Mouse (Mus musculus) regulatory T cell (primary cell): Measurements from ENCODE around the gene Slc25a36.

Source experiments
- in situ Hi-C: fragments of 300-600 bp; cut with MboI, MseI; formaldehyde crosslinking; loops from one replicate; pipeline ENCODE4 v1.15.1; 2025; ENCODE audit warnings: high pct_unique_total_duplicates

Slc25a36 gene

DNA sequence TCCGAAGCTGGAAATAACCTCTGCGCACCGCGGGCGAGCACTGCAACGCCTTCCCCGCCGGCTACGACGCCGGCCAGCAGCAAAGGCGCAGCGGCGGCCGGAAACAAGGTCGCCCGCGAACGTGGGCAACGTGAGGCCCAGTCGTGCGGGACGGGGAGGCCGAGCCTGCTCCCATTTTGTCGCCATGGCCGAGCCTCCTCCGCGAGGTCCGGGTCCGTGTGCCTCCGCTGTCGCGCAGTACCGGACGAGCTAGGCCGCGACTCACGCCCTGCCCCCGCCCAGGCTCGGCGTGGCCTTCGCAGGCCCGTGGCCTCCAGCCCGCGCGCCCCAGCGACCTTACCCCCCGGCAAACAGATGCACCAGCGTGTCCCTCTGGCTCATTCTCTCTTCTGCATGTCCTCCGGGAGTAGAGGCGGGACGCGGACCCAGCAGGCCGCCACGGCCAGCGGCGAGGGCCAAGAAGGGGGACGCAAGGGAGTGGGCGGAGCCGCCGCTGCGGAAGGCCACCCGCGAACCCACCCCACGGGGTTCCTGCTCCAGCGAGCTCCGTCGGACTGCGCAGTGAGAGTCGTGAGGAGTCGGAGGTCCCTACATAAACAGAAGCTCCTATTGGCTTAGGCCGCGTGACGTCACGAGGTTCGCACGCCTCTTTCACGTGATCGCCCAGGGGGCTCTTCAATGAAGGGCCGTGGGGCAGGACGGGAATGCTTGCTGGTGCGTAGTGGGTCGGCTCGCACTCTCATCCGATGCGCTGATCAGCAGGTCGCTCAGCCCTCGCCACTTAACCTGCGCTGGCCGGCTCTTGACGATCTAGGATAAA, at the start of gene Slc25a36:
Slc25a36 (minus strand) TSS at position 587 of the 820 bp plus-strand sequence.
- in situ Hi-C loops: loop anchor here (25.0 kb wide), 2 partner anchors 398 to 1877 kb away; partner anchors contain the start of gene Faim

GRCm38 (mm10) chr9:97158412-97158811, 47.5 kb upstream of the Slc25a36 start:
- in situ Hi-C loops: no loop called here

DNA sequence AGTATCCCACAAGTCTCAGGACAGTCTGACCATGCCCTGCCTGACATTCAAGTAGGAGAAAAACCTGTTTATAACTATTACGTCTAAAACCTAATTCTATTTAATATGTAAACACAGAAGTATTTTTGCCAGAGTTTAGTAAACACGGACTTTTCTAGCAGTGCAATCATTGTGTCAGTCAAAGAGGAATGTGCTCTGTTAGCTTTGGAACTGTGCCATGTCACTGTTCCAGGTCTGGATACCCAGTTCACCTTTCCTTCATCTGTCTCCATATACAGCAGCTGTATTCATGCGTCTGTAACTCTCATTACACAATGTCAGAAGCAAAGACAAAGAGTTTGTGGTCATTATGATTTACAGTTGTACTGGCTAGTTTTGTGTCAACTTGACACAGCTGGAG, 45.0 kb upstream of the Slc25a36 start:
- in situ Hi-C loops: no loop called here

GRCm38 (mm10) chr9:97154956-97155355, 44.0 kb upstream of the Slc25a36 start:
- in situ Hi-C loops: no loop called here

GRCm38 (mm10) chr9:97153006-97153405, 42.0 kb upstream of the Slc25a36 start:
- in situ Hi-C loops: no loop called here

DNA sequence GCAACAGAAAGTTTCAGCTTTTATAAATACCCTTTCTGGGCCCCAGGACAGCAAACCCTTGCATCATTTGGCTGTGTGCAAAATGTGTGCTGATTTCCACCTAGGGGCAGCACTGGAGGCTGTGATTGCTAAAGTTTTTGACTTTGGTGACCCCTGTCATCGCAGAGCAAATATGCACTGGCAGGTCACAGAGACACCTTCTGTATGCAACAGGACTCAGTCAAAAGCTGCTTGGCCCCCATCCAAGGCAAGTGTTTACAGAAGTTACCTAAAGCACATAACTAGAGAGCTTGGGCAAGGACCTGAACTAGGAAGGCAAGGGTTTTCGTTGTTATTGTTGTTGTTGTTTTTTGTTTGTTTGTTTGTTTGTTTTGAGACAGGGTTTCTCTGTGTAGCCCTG, 36.3 kb upstream of the Slc25a36 start:
- in situ Hi-C loops: no loop called here

- in situ Hi-C loops: no loop called here
Measured at GRCm38 (mm10) chr9:97145351-97145750, 34.4 kb upstream of the Slc25a36 start.

DNA sequence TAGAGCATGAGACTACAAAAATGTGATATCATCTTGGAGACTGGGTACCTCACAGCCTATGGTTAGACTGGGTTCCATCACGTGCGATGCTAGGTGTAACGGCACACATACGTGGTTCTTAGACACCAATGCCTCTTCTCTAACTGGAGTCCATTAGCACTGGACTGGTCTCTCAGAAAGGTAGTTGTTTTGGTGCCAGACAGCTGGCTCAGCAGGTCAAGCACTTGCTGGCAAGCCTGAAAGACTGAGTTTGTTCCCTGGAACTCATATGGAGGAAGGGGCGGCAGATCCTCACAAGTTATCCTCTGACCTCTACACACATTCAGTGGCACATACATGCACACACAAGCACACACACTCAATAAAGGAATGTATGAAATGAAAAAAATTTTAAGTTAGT, 32.5 kb upstream of the Slc25a36 start:
- in situ Hi-C loops: no loop called here

GRCm38 (mm10) chr9:97142558-97142957, 31.6 kb upstream of the Slc25a36 start:
- in situ Hi-C loops: no loop called here

- in situ Hi-C loops: no loop called here
Measured at GRCm38 (mm10) chr9:97141723-97142122, 30.8 kb upstream of the Slc25a36 start.

GRCm38 (mm10) chr9:97140145-97140932, 29.4 kb upstream of the Slc25a36 start:
- in situ Hi-C loops: no loop called here

DNA sequence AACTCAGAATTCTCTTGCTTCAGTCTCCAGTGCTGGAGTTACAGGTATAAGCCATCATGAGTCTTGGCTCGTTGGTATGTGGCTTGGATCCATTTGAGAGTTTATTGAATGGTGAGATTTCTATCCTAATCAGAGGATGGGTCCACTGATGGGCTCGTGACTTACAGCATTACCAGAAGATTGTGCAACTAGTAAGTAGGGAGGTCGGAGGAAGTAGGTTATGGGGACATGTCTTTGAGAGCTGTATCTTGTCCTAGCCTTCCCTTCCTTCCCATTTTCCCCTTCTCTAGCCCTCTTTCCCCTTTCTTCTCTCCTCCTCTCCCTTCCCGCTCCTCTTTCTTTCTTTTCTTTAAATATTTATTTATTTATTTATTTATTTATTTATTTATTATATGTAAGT, 26.7 kb upstream of the Slc25a36 start:
- in situ Hi-C loops: no loop called here

DNA sequence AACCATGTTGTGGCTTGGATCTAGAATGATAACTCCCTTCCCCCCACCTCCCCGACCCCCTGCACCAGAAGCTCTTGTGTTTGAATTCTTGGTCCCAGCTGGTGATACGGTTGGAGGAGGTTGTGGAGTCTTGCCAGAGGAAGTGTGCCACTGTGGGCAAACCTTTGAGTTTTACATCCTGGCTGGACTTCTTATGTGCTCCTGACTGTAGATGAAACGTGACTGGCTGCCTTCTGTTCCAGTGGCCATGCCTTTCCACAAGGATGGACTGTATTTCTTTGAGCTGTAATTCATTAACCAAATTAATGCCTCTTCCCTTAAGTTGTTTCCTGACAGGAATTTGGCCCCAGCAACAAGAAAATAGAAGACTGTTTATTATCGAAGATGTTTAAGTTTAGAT, 26.2 kb upstream of the Slc25a36 start:
- in situ Hi-C loops: no loop called here

DNA sequence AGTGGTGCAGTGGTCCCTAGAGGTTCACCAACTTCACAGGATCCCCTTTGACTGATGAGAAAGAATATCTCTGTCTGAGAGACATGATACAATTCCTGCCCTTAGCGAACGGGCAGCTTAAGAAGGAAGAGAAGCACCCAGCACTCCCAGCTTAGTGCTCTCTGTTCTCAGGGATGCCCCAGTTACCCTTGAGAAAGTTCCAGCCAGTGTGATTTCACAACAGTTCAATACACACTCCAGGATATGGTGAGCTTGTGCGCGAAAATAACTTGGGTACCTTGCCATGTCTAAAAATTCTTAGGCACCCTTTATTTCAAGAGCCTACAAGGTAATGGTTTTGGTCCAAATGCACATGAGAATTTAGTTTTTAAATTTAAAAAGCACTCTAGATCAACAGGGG, 24.9 kb upstream of the Slc25a36 start:
- in situ Hi-C loops: no loop called here

DNA sequence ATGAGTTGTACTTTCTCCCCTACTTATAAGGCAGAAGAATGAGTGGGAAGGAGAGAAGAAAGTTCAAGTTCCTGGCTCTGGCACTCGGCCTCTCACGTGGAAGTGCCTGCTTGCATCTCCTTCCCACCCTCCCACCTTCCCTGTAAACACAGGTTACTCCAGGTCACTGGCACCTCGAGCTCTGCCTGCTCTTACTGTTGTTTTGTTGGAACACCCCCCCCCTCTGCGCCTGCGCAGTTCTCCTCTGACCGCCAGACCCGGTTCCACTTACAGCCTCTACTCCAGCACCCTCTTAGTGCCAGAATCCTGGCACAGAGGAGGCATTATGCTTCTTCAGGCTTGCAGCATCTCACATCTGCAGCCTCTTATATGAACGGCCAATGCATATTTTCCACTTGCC, 22.2 kb upstream of the Slc25a36 start:
- in situ Hi-C loops: no loop called here

- in situ Hi-C loops: no loop called here
Measured at GRCm38 (mm10) chr9:97130001-97130400, 19.0 kb upstream of the Slc25a36 start.

DNA sequence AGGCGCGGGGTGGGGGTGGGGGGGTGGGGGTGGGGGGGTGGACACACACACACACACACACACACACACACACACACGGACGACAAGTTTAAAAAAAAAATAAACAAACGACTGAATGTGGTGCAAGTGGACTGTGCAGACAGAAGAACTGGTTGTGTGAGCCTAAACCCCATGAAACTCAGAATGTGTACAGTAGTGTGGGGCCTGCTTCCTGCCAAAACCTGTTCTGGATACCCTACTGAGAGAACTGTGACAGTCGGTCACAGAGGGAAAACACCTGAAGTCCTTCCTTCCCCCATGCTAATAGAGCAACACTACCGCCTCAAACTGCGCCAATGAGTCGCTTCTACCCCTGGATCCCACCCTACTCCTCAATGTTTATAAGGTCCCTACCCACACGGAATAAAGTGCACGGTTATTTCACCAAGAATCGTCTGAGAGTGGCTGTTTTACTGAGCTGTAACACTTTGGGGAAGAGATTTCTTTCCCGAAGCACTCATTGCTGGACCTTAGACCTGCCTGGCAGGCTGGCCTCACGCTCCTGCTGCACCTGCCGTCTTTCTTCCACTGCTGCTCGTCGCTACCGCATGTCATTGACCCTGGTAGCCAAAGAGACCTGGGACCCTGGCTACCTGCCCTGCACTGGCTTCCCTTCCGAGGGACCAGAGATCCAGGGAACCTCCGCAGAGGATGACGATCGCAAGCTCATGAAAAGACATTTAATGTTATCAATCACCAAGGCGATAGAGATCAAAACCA, 13.2 kb upstream of the Slc25a36 start:
- in situ Hi-C loops: loop anchor here (25.0 kb wide), 2 partner anchors 412 to 1863 kb away; partner anchors contain the start of gene Faim

- in situ Hi-C loops: loop anchor here (25.0 kb wide), 2 partner anchors 409 to 1866 kb away; partner anchors contain the start of gene Faim
Measured at GRCm38 (mm10) chr9:97121432-97121831, 10.5 kb upstream of the Slc25a36 start.

DNA sequence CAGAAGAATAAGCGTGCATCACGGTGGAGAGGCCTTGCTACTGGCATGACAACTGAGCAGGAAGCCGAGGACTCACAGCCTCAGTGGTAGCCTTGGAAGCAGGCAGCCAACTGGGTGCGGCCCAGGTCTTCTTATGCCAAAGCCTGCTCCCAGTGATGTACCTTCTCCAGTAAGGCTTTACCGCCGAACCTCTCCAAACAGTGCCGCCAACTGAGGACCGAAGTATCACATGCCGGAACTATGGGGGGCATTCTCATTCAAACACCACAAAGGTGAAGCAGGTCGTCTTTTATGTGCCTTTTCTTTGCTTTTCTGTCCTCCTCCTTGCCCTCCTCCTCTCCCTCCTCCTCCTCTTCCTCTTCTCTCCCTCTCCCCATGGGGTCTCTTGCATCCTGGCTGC, 3.3 kb upstream of the Slc25a36 start:
- in situ Hi-C loops: loop anchor here (25.0 kb wide), 2 partner anchors 402 to 1873 kb away; partner anchors contain the start of gene Faim

- in situ Hi-C loops: loop anchor here (25.0 kb wide), 2 partner anchors 401 to 1874 kb away; partner anchors contain the start of gene Faim
Measured at GRCm38 (mm10) chr9:97113555-97113929, 2.6 kb upstream of the Slc25a36 start.

- in situ Hi-C loops: loop anchor here (25.0 kb wide), 2 partner anchors 401 to 1874 kb away; partner anchors contain the start of gene Faim
Measured at GRCm38 (mm10) chr9:97112797-97113554, 2.0 kb upstream of the Slc25a36 start.
